Mouse (Mus musculus) adipocyte (in vitro differentiated cells): Measurements from ENCODE around the gene Rhog.

Experiments
- DNase-seq: peaks from one replicate; pipeline ENCODE4 v3.0.0-alpha.2; 2016; ENCODE audit warnings: low spot score

The Rhog gene

DNA sequence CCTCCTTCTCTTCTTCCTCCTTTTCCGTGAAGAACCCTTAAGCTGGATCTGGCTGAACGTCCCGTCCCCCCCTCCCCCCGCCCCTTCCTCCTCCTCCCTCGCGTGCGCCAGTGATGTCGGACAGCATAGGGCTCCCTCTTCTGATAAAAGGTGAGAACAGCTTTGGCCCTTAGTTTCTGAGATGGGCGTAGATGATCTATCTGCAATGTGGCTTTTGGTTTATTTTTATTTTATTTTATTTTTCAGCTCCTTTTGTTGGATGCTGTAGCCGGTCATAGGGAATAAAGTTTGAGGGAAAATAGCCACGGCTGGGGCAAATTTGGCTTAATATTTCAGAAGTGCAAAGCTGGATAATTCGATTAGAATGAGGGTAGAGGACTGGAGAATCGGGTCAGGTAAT is 33.5 kb downstream of the Rhog start:
- DNase-seq: peak; percentile 62

DNA sequence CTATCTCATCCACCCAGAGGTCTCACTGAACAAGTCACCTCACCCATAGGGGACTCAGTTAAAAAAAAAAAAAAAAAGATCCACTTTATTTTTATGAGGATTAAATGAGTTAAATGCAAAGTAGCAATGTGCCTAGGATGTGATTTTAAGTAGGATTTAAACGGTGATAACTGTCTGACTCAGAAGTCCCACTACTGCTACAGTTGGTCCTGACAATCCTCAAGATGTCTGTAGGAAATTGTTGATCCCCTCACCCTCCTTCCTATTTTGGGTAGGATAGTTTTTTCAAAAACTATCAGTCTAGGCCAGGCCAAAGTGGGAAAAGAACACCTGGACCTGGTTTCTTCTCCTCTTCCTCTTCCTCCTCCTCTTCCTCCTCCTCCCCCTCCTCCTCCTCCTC is 34.0 kb downstream of the Rhog start:
- DNase-seq: no peak

DNA sequence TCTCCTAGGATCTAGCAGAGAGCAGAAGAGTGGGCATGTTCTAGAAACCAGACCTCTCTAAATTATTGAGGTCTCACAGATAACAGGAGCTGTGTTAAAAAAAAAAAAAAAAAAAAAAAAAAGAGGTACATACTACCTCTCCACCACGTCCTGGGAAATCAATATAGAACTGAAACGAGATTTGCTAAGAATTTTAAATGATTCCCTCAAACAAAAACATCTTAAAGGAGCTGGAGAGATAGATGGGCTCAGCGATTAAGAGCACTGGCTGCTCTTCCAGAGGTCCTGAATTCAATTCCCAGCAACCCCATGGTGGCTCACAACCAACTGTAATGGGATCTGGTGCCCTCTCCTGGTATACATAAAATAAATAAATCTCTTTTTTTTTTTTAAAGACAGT is 44.8 kb downstream of the Rhog start:
- DNase-seq: no peak

DNA sequence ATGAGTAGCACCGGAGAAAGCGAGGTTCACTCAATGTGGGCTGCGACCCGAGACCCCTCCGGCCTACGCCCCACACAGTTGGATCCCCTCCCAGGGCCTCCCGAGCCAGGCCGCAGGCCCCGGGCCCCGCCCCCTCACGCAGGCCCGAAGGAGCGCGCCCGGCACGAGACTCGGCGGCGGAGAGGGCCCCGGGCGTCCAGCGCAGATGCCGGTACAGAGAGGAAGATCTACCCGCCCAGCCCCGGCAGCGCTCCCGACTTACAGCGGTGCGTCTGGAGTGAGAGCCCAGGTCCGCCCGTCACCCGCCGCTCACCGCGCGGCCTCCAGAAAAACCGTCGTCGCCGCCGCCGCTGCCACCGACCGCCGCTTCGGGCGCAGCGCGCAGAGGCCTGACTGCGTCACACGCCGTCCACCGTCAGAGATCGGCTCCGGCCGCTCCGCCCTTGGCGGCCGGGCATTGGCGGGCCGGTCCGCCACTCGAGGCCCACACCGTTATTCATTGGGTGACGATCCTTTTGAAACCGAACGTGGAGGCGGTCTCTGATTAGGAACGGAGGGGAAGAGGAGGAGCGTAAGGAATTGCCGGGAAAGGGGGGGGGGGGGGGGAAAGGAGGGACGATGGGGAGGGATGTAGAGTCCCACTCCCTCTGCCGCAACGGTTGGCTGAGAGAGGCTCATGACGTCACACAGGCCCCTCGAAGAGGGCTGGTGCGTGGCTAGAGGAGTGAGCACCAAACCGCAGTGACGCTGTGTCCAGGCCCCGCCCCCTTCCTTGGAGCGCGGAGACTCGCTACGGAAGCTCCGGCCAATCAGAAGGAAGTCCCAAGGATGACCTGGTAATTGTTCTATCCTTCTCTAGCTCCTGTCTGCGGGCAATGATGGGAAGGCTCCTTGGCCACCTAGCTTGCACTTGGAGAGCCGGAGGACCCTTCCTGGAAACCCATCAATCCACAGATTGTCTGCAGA is 45.8 kb downstream of the Rhog start, which contains the start of the genes Nup98 and Pgap2:
Gene Nup98, minus strand, starts transcription at position 421 of the 966 bp plus-strand sequence.
Gene Pgap2, plus strand, starts transcription at position 453 of the 966 bp plus-strand sequence.
- DNase-seq: peak; percentile 94

DNA sequence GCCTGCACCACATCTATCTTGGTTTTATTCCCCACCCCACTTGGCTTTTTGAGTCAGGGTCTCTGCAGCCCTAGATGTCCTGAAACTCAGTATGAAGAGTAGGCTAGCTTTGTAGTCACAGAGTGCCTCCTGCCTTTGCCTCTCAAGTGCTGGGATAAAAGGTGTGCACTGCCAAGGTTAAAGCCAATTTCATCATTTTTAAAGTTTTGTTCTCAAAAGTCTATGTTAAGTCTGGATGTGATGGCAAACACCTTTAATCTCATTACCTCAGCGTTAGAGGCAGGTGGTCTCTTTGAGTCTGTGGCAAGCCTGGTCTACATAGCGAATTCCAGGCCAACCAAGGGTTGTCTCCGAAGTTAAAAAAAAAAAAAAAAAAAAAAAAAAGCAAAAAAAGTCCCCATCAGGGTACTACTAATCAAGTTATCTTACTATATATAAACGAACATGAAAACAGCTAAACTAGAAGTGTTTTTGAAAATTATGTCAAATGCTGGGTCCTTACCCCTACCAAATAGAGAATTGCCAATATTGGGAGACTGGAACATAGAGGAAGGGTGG is 47.0 kb downstream of the Rhog start:
- no peak for DNase-seq

DNA sequence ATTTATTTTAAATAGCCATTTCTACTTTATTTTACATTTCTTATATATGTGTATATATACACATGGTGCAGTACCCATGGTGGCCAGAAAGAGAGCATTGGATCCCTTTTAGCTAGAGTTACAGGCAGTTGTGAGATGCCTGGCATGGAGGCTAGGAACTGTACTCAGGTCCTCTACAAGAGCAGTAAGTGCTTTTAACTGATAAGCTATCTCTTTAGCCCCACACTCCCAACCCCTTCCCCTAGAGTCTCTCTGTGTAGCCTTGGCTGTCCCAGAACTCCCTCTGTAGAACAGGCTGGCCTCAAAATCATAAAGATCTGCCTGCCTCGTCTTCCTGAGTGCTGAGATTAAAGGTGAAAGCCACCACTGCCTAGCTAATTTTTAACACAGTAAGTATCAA is 50.2 kb downstream of the Rhog start:
- DNase-seq: no peak

DNA sequence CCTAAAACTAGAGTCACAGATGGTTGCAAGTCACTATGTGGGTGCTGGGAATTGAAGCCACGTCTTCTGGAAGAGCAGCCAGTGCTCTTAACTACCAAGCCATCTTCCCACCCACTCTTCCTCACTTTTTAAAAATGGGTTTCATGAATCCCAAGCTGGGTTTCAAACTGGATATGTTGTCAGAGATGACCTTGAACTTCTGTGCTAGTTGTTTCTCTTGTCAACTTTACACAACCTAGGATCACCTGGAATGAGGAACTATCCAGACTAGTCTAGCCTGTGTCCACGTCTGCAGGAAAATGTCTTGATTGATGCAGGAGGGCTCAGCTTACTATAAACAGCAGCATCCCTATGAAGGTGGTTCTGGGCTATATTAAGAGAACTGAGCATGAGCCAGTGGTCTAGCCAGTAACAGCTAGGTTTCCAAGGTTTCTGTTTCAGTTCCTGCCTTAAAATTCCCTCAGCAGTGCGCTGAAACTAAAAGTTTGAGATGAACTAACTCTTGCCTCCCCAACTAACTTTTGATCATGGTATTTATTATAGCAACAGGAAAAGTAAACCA is 51.5 kb downstream of the Rhog start:
- no peak for DNase-seq

DNA sequence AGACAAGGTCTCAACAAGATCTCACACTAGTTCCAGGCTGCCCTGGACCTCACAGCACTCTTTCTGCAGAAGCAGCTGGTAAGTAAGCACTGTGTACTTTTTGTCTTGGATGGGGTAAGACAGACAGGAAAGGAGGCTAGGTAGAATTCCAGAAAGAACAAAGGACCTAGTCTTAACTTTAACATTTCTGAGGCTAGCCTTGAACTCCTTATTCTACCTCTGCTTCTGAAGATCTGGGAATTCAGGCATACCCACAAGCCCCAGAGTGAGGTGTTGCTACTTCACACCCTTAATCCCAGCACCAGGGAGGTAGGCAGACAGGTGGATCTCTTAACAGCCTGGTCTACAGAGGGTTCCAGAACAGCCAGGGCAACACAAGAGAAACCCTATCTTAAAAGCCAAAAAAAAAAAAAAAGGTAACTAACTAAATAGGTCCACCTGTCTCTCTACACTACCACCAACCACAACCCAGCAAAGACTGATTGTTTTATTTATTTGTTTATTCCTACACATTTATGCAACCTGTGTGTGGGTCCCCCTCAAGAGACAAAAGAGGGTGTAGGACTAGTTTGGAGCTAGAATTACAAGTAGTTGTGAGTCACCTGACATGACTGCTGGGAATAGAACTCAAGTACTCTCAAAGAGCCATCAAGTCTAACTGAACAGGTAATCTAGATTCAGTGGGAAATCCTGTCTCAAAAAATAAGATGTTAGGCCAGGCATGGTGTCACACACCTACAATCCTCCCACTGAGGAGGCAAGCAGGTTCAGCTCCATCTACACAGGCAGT is 54.7 kb downstream of the Rhog start:
- no peak for DNase-seq

DNA sequence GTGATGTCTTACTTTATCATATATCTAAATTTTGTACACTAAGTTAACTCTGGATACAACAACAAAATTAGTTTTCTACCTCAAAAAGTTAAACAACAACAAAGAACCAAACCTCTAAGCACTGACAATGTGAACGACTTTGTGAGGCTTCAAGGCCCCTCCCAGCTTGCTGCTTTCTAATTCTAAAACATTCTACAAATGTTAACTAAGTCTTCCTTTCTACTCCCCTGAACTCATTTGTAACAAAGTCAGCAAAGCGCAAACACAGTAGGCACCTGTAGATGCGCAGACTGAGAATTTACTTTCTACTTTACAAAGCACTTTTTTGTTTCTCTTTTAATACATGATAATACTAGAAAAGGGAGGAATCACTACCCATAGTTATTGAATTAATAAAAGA is 55.3 kb downstream of the Rhog start:
- DNase-seq: no peak

DNA sequence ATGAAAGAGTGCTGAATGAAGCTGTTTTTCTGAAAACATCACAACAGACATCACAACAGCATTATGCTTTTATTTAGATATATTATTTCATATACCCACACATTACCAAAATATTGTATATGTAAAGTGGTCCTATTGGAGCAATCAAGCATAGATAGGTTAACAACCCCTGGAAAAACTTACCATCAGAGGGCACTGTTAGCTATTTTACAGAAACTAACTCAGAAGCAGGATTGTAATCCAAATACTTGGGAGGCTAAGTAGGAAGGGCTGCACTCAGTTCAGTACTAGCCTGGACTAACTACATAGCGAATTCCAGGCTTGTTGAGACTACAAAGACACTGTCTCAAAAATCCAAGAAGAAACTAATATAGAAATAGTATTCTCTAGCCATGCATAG is 63.5 kb downstream of the Rhog start:
- peak; percentile 8 for DNase-seq
